Mouse (Mus musculus) myocyte (in vitro differentiated cells): ENCODE measurements at regions not wholly inside any gene's neighbourhood (a gene's known extent, or its start where the extent isn't known, plus 50 kb on each side); places are given as distances from the start of the nearest gene placed in this dataset.

ENCODE experiments used
- E2F4 ChIP-seq: IDR thresholded peaks from one replicate; pipeline ENCODE4 v1.6.1; 2011; ENCODE audit warnings: mild to moderate bottlenecking, control low read depth, moderate library complexity; ENCODE audit not compliant: insufficient read depth
- MAX ChIP-seq: IDR thresholded peaks from one replicate; pipeline ENCODE4 v1.6.1; 2011; ENCODE audit warnings: low read depth, mild to moderate bottlenecking, control low read depth
- MYOD1 ChIP-seq, 3 experiments: IDR thresholded peaks; one replicate each; pipeline ENCODE4 v1.6.1; 2011; ENCODE audit warnings: control low read depth in 2 of 3, low read depth in 2 of 3, mild to moderate bottlenecking in 2 of 3, moderate library complexity in 1 of 3; ENCODE audit not compliant: insufficient read length in 2 of 3, control insufficient read depth in 1 of 3
- MYOG ChIP-seq, 3 experiments: IDR thresholded peaks; one replicate each; pipeline ENCODE4 v1.6.1; 2011; ENCODE audit warnings: control low read depth in 2 of 3, low read depth in 2 of 3, mild to moderate bottlenecking in 2 of 3; ENCODE audit not compliant: insufficient read length in 2 of 3, control insufficient read depth in 1 of 3, insufficient read depth in 1 of 3
- POLR2A ChIP-seq: IDR thresholded peaks from one replicate; pipeline ENCODE4 v1.6.1; 2011; ENCODE audit warnings: low read depth, mild to moderate bottlenecking, control low read depth, moderate library complexity; ENCODE audit not compliant: insufficient read length
- POLR2AphosphoS2 ChIP-seq: IDR thresholded peaks from one replicate; pipeline ENCODE4 v1.6.1; 2011; ENCODE audit warnings: low read depth, control low read depth; ENCODE audit not compliant: insufficient read length
- TCF3 ChIP-seq: IDR thresholded peaks from one replicate; pipeline ENCODE4 v1.6.1; 2011; ENCODE audit warnings: low read depth, control low read depth; ENCODE audit not compliant: insufficient read length
- USF1 ChIP-seq: IDR thresholded peaks from one replicate; pipeline ENCODE4 v1.6.1; 2011; ENCODE audit warnings: low read depth, mild to moderate bottlenecking, control low read depth, moderate library complexity

DNA sequence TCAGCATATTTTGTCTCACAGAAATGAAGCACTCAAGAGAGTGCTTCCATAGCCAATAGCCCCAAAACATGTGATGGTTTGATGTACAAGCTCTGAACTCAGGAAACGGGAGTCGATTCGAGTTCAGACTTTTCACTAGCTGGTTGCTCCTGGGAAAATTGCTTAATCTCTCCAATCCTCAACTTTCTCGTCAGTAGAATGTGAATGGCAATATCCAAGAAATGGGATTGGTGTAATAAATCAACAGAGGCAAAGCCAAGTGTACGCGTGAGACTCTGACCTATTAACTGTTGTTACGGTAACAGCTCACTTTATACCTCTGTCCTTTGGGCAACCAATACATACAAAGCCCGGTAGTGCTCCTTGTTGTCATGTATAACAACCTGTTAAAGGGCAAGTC, 94.6 kb downstream of the Cog6 start:
- TF ChIP-seq POLR2A (no peak), TCF3 (no peak), POLR2AphosphoS2 (no peak), E2F4 (no peak), MAX (no peak), MYOG (IDR thresholded peaks at IDR 0.05; ENCODE audit: control insufficient read depth in 1 of 3, insufficient read depth in 1 of 3, insufficient read length in 2 of 3, low read depth in 2 of 3) (no peak), USF1 (no peak), MYOD1 (IDR thresholded peaks at IDR 0.05; ENCODE audit: control insufficient read depth in 1 of 3, insufficient read length in 2 of 3, low read depth in 2 of 3) (no peak)
